Mouse (Mus musculus) myocyte (in vitro differentiated cells): Measurements from ENCODE around the gene Hrh2.

Experiments used
- CEBPB ChIP-seq: IDR thresholded peaks from 2 replicates; pipeline ENCODE4 v1.6.1; 2011; ENCODE audit warnings: mild to moderate bottlenecking, moderate library complexity; ENCODE audit not compliant: poor library complexity, insufficient read depth, severe bottlenecking
- POLR2AphosphoS2 ChIP-seq: IDR thresholded peaks from one replicate; pipeline ENCODE4 v1.6.1; 2011; ENCODE audit warnings: low read depth, control low read depth; ENCODE audit not compliant: insufficient read length

GRCm38 (mm10) chr13:54212516-54212915, 20.6 kb downstream of the Hrh2 start:
- TF ChIP-seq POLR2AphosphoS2 (no peak), CEBPB (no peak)
